Mouse (Mus musculus) c-Kit-positive CD71-positive TER-119-negative erythroid progenitor cells, embryonic 14.5 days (primary cell): ENCODE data around the gene Fbxw8.
A peak's percentile ranks its signal among the peaks of the same experiment; 100 is the strongest.

ENCODE experiments used
- DNase-seq: peaks from one replicate; pipeline ENCODE4 v3.0.0-alpha.2; 2013; ENCODE audit warnings: low read depth

Gene Fbxw8

GRCm38 (mm10) chr5:118154839-118155564 lies at the start of gene Fbxw8:
TSS of gene Fbxw8 (minus strand) at chr5:118155464.
- peak; percentile 78 for DNase-seq

- DNase-seq, result no peak
These were observed 49.6 kb upstream of the Fbxw8 start for GRCm38 (mm10) chr5:118204675-118205440.

- no peak for DNase-seq
These were observed 44.4 kb upstream of the Fbxw8 start for GRCm38 (mm10) chr5:118199670-118200069.

GRCm38 (mm10) chr5:118197421-118197820 lies 42.2 kb upstream of the Fbxw8 start:
- DNase-seq, result no peak

GRCm38 (mm10) chr5:118192221-118192620 lies 37.0 kb upstream of the Fbxw8 start:
- no peak for DNase-seq

GRCm38 (mm10) chr5:118190491-118190890 lies 35.2 kb upstream of the Fbxw8 start:
- DNase-seq, result no peak

- no peak for DNase-seq
These were observed 33.1 kb upstream of the Fbxw8 start for GRCm38 (mm10) chr5:118188356-118188755.

- no peak for DNase-seq
These were observed 31.8 kb upstream of the Fbxw8 start for GRCm38 (mm10) chr5:118186903-118187633.

- no peak for DNase-seq
These were observed 22.4 kb upstream of the Fbxw8 start for GRCm38 (mm10) chr5:118177640-118178039.

GRCm38 (mm10) chr5:118175137-118175536 lies 19.9 kb upstream of the Fbxw8 start:
- no peak for DNase-seq

GRCm38 (mm10) chr5:118174310-118175009 lies 19.2 kb upstream of the Fbxw8 start:
- DNase-seq, result no peak

- DNase-seq, result no peak
These were observed 16.9 kb upstream of the Fbxw8 start for GRCm38 (mm10) chr5:118172078-118172723.

- DNase-seq, result no peak
These were observed 16.4 kb upstream of the Fbxw8 start for GRCm38 (mm10) chr5:118171665-118172064.

GRCm38 (mm10) chr5:118170888-118171529 lies 15.7 kb upstream of the Fbxw8 start:
- no peak for DNase-seq

- DNase-seq, result no peak
These were observed 14.3 kb upstream of the Fbxw8 start for GRCm38 (mm10) chr5:118169222-118170221.

GRCm38 (mm10) chr5:118167561-118167995 lies 12.3 kb upstream of the Fbxw8 start:
- DNase-seq, result no peak

GRCm38 (mm10) chr5:118165462-118165861 lies 10.2 kb upstream of the Fbxw8 start:
- no peak for DNase-seq

GRCm38 (mm10) chr5:118164581-118164980 lies 9.3 kb upstream of the Fbxw8 start, which contains the start of gene Hrk:
TSS of gene Hrk (plus strand) at chr5:118164648.
- no peak for DNase-seq

GRCm38 (mm10) chr5:118160691-118161090 lies 5.4 kb upstream of the Fbxw8 start:
- no peak for DNase-seq

GRCm38 (mm10) chr5:118156976-118157375 lies 1.7 kb upstream of the Fbxw8 start:
- no peak for DNase-seq
